Mouse (Mus musculus) bone marrow, adult 2 months (tissue): Measurements from ENCODE around the gene Atg10. TPM values are rescaled to one million over a fixed set of nuclear protein-coding genes. Genes with fewer than 3 reads are reported as not detected.
A peak's percentile ranks its signal among the peaks of the same experiment; 100 is the strongest.

Experiments used
- H3K27ac ChIP-seq: fragments of 200-500 bp; 2 replicates; pipeline ENCODE4 v1.5.1; 2012; ENCODE audit warnings: low read depth, mild to moderate bottlenecking, control low read depth, inconsistent platforms, low read length; ENCODE audit not compliant: control insufficient read depth, poor library complexity, insufficient read depth
- H3K4me1 ChIP-seq: fragments of 200-500 bp; 2 replicates; pipeline ENCODE4 v1.6.1; 2011; ENCODE audit warnings: low read length; ENCODE audit not compliant: control insufficient read depth, insufficient read depth
- H3K4me3 ChIP-seq: fragments of 200-500 bp; replicated peaks from 2 replicates; pipeline ENCODE3; 2011; ENCODE audit warnings: mild to moderate bottlenecking, low read depth, low read length, control low read depth; ENCODE audit not compliant: control insufficient read depth
- CTCF ChIP-seq: fragments of 200-500 bp; IDR thresholded peaks from 2 replicates; pipeline ENCODE4 v1.5.1; 2011; ENCODE audit warnings: low read length, control low read depth; ENCODE audit not compliant: control insufficient read depth, insufficient read depth
- POLR2A ChIP-seq: fragments of 200-500 bp; IDR thresholded peaks from 2 replicates; pipeline ENCODE4 v1.6.1; 2011; ENCODE audit warnings: low read depth, mild to moderate bottlenecking, control low read depth, low read length, borderline replicate concordance; ENCODE audit not compliant: control insufficient read depth
- WGBS: fragments of 180-500 bp; shearing (Covaris S2); methylation state at CpG from one replicate; pipeline ENCODE4 v1.1.7; 2018; 5-methylcytosine and 5-hydroxymethylcytosine counted together
- polyA plus RNA-seq: library from polyadenylated mRNA; stranded (reverse); fragments of >200 nt; gene quantifications from 2 replicates; pipeline ENCODE4 v1.2.4, GENCODE M21; 2011; ENCODE audit warnings: low replicate concordance; ENCODE audit not compliant: missing spikeins, insufficient read depth, insufficient read length

The Atg10 gene
- polyA plus RNA-seq, 1 experiment = 3.5 TPM

GRCm38 (mm10) chr13:90973409-90973808 is 250.4 kb downstream of the Atg10 start:
- no peak overlapping the region for H3K4me3 ChIP-seq
- no peaks in the 10 kb centered on the region for H3K4me1 ChIP-seq
- H3K27ac ChIP-seq = no peak overlapping the region
- TF ChIP-seq POLR2A (no peak), CTCF (no peak)
- 79% methylated on average over 7 of the region's 7 CpGs for WGBS

- 82% methylated on average over 10 of the region's 10 CpGs for WGBS
- Histone ChIP-seq H3K4me1 (no peaks in the 10 kb centered on the region), H3K27ac (no peak overlapping the region), H3K4me3 (no peak overlapping the region)
- TF ChIP-seq POLR2A (no peak), CTCF (no peak)
These were observed 253.3 kb downstream of the Atg10 start for GRCm38 (mm10) chr13:90970259-90971017.

- TF ChIP-seq POLR2A (no peak), CTCF (no peak)
- no peak overlapping the region for H3K27ac ChIP-seq
- no peaks in the 10 kb centered on the region for H3K4me1 ChIP-seq
- no peak overlapping the region for H3K4me3 ChIP-seq
- WGBS = 77% methylated on average over 4 of the region's 4 CpGs
These were observed 254.8 kb downstream of the Atg10 start for GRCm38 (mm10) chr13:90968940-90969339.

GRCm38 (mm10) chr13:90967422-90967821 is 256.3 kb downstream of the Atg10 start:
- H3K4me1 ChIP-seq = no peaks in the 10 kb centered on the region
- 8% methylated on average over 4 of the region's 4 CpGs for WGBS
- TF ChIP-seq POLR2A (no peak), CTCF (peak; percentile 65)

GRCm38 (mm10) chr13:90965996-90966395 is 257.8 kb downstream of the Atg10 start:
- H3K4me3 ChIP-seq = no peak overlapping the region
- 86% methylated on average over 8 of the region's 8 CpGs for WGBS
- TF ChIP-seq POLR2A (no peak), CTCF (no peak)

More at GRCm38 (mm10) chr13:90967422-90967821, 256.3 kb downstream of the Atg10 start:
- Histone ChIP-seq H3K27ac (no peak overlapping the region), H3K4me3 (no peak overlapping the region)

DNA sequence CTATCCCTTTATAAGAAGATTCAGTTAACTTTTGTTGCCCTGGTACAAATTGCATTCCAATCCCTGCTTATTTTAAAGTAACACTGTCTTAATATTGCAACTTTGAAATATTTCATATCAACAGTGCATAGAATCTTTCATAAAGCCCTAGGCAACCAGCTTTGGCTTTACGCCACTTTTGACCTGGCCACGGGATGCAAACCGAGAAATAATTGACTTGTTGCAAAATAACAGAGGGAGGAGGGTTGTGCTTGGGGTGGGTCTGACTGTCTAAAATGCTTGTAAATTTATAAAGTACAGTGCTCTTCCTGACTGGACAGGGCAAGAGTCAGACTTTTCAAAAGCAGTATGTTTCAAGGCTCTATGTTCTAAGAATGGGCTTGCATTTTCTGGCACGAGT is 259.3 kb downstream of the Atg10 start:
- H3K27ac ChIP-seq = no peak overlapping the region
- H3K4me3 ChIP-seq = no peak overlapping the region
- H3K4me1 ChIP-seq = no peaks in the 10 kb centered on the region
- no peak for TF ChIP-seq CTCF
- TF ChIP-seq POLR2A = no peak
- 66% methylated on average over 4 of the region's 4 CpGs for WGBS

More at GRCm38 (mm10) chr13:90965996-90966395, 257.8 kb downstream of the Atg10 start:
- H3K27ac ChIP-seq = no peak overlapping the region
- H3K4me1 ChIP-seq = no peaks in the 10 kb centered on the region

- TF ChIP-seq POLR2A = no peak
- TF ChIP-seq CTCF = no peak
- 81% methylated on average over 10 of the region's 10 CpGs for WGBS
- H3K4me1 ChIP-seq = no peaks in the 10 kb centered on the region
- no peak overlapping the region for H3K27ac ChIP-seq
- H3K4me3 ChIP-seq = no peak overlapping the region
These were observed 260.7 kb downstream of the Atg10 start for GRCm38 (mm10) chr13:90962836-90963760.

DNA sequence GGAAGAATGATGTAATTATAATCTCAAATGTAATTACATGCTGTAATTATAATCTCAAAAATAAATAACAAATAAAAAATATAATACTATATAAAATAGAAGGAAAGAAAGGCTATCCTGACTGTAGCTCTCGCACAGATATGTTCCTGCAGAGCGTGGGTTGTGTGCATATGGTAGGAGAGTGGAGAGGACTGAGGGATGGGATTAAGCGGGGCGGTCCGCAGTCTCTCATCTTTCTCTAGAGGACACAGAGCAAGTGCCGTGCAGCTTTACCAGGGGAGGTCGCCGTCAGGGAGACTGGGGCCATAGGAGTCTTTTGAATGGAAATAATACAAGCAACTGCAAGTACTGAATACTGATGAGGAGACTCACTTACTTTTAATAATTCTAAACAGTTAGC is 263.2 kb downstream of the Atg10 start:
- TF ChIP-seq POLR2A (no peak), CTCF (no peak)
- Histone ChIP-seq H3K27ac (no peak overlapping the region), H3K4me1 (no peaks in the 10 kb centered on the region), H3K4me3 (no peak overlapping the region)
- 93% methylated on average over 8 of the region's 8 CpGs for WGBS
